Mouse (Mus musculus): ENCODE measurements around the gene Caml. TPM values are rescaled to one million over a fixed set of nuclear protein-coding genes. Genes with fewer than 3 reads are reported as not detected.

Caml gene
- polyA plus RNA-seq, 1 experiment from 2014 or later: 107 TPM

- no peak overlapping the region for H3K4me2 ChIP-seq (replicated peaks)
- WGBS: 89% methylated on average over 12 of the region's 12 CpGs
- H3K36me3 ChIP-seq (replicated peaks; ENCODE audit: control insufficient read depth, insufficient read depth): peaks cover 45% of the 10 kb centered on the region
- no peak overlapping the region for H3K9ac ChIP-seq
- ATAC-seq (ENCODE audit: low FRiP score) (no peak), DNase-seq (ENCODE audit: low spot score) (no peak)
- no peak overlapping the region for H3K27ac ChIP-seq
- peaks cover 12% of the 10 kb centered on the region for H3K4me1 ChIP-seq (replicated peaks; ENCODE audit: control insufficient read depth, insufficient read depth, low read length)
- no peaks in the 10 kb centered on the region for H3K27me3 ChIP-seq (ENCODE audit: control insufficient read depth, insufficient read depth, low read length)
- no peak overlapping the region for H3K4me3 ChIP-seq (replicated peaks; ENCODE audit: low read length)
- no peaks in the 10 kb centered on the region for H3K9me3 ChIP-seq (ENCODE audit: control insufficient read depth, low read length)
Measured at GRCm38 (mm10) chr13:55595375-55595774, 27.4 kb upstream of the Caml start.

GRCm38 (mm10) chr13:55596802-55597201 lies 26.0 kb upstream of the Caml start:
- Histone ChIP-seq H3K9me3 (ENCODE audit: control insufficient read depth, low read length) (no peaks in the 10 kb centered on the region), H3K4me3 (replicated peaks; ENCODE audit: low read length) (no peak overlapping the region), H3K27ac (no peak overlapping the region), H3K27me3 (ENCODE audit: control insufficient read depth, insufficient read depth, low read length) (no peaks in the 10 kb centered on the region), H3K4me1 (replicated peaks; ENCODE audit: control insufficient read depth, insufficient read depth, low read length) (peaks cover 21% of the 10 kb centered on the region), H3K9ac (no peak overlapping the region), H3K4me2 (replicated peaks) (no peak overlapping the region), H3K36me3 (replicated peaks; ENCODE audit: control insufficient read depth, insufficient read depth) (peaks cover 45% of the 10 kb centered on the region)
- WGBS: 96% methylated on average over 12 of the region's 12 CpGs
- DNase-seq (ENCODE audit: low spot score) (no peak), ATAC-seq (ENCODE audit: low FRiP score) (no peak)

GRCm38 (mm10) chr13:55599566-55600540 lies 23.0 kb upstream of the Caml start, which contains the start of gene B4galt7:
Gene B4galt7 (plus strand): TSS chr13:55599896.
- Histone ChIP-seq H3K4me2 (replicated peaks) (peak within 1 kb of the TSS; percentile 82), H3K36me3 (replicated peaks; ENCODE audit: control insufficient read depth, insufficient read depth) (peaks cover 49% of the 10 kb centered on the region), H3K27ac (peak within 1 kb of the TSS; percentile 65), H3K9ac (peak within 1 kb of the TSS; percentile 86), H3K27me3 (ENCODE audit: control insufficient read depth, insufficient read depth, low read length) (no peaks in the 10 kb centered on the region), H3K4me3 (replicated peaks; ENCODE audit: low read length) (peak within 1 kb of the TSS; percentile 81), H3K9me3 (ENCODE audit: control insufficient read depth, low read length) (no peaks in the 10 kb centered on the region), H3K4me1 (replicated peaks; ENCODE audit: control insufficient read depth, insufficient read depth, low read length) (peaks cover 9% of the 10 kb centered on the region)
- peak; percentile 89 for ATAC-seq (ENCODE audit: low FRiP score)
- WGBS: 11% methylated on average over 51 of the region's 51 CpGs
- DNase-seq (ENCODE audit: low spot score): peak; percentile 76

GRCm38 (mm10) chr13:55600657-55601056 lies 22.1 kb upstream of the Caml start:
- Histone ChIP-seq H3K4me2 (replicated peaks) (peak overlapping the region; percentile 82), H3K27me3 (ENCODE audit: control insufficient read depth, insufficient read depth, low read length) (no peaks in the 10 kb centered on the region), H3K9ac (peak overlapping the region; percentile 86), H3K36me3 (replicated peaks; ENCODE audit: control insufficient read depth, insufficient read depth) (peaks cover 48% of the 10 kb centered on the region), H3K4me1 (replicated peaks; ENCODE audit: control insufficient read depth, insufficient read depth, low read length) (peaks cover 9% of the 10 kb centered on the region), H3K4me3 (replicated peaks; ENCODE audit: low read length) (peak overlapping the region; percentile 81), H3K9me3 (ENCODE audit: control insufficient read depth, low read length) (no peaks in the 10 kb centered on the region), H3K27ac (peak overlapping the region; percentile 65; the same call in 1 of the 2 replicates)
- 19% methylated on average over 9 of the region's 9 CpGs for WGBS
- ATAC-seq (ENCODE audit: low FRiP score) (0 out of 2 replicates have a peak, but pooled peaks have one; percentile 35), DNase-seq (ENCODE audit: low spot score) (no peak)

- ATAC-seq (ENCODE audit: low FRiP score) (no peak), DNase-seq (ENCODE audit: low spot score) (peak; percentile 92)
- Histone ChIP-seq H3K27me3 (ENCODE audit: control insufficient read depth, insufficient read depth, low read length) (no peaks in the 10 kb centered on the region), H3K9ac (no peak overlapping the region; the same call in 1 of the 2 replicates), H3K4me1 (replicated peaks; ENCODE audit: control insufficient read depth, insufficient read depth, low read length) (peaks cover 9% of the 10 kb centered on the region), H3K27ac (no peak overlapping the region), H3K9me3 (ENCODE audit: control insufficient read depth, low read length) (no peaks in the 10 kb centered on the region), H3K4me3 (replicated peaks; ENCODE audit: low read length) (peak overlapping the region; percentile 81; the same call in 1 of the 2 replicates), H3K36me3 (replicated peaks; ENCODE audit: control insufficient read depth, insufficient read depth) (peaks cover 48% of the 10 kb centered on the region), H3K4me2 (replicated peaks) (peak overlapping the region; percentile 82)
- WGBS: 5% methylated on average over 3 of the region's 3 CpGs
Measured at GRCm38 (mm10) chr13:55601611-55602010, 21.2 kb upstream of the Caml start.

GRCm38 (mm10) chr13:55604606-55605005 lies 18.2 kb upstream of the Caml start:
- Histone ChIP-seq H3K27ac (no peak overlapping the region), H3K27me3 (ENCODE audit: control insufficient read depth, insufficient read depth, low read length) (no peaks in the 10 kb centered on the region), H3K4me2 (replicated peaks) (no peak overlapping the region), H3K9me3 (ENCODE audit: control insufficient read depth, low read length) (no peaks in the 10 kb centered on the region), H3K4me1 (replicated peaks; ENCODE audit: control insufficient read depth, insufficient read depth, low read length) (peaks cover 9% of the 10 kb centered on the region), H3K4me3 (replicated peaks; ENCODE audit: low read length) (no peak overlapping the region), H3K9ac (no peak overlapping the region), H3K36me3 (replicated peaks; ENCODE audit: control insufficient read depth, insufficient read depth) (peaks cover 57% of the 10 kb centered on the region)
- DNase-seq (ENCODE audit: low spot score) (no peak), ATAC-seq (ENCODE audit: low FRiP score) (no peak)
- 97% methylated on average over 3 of the region's 3 CpGs for WGBS

- H3K4me1 ChIP-seq (replicated peaks; ENCODE audit: control insufficient read depth, insufficient read depth, low read length): no peaks in the 10 kb centered on the region
- no peaks in the 10 kb centered on the region for H3K9me3 ChIP-seq (ENCODE audit: control insufficient read depth, low read length)
- no peaks in the 10 kb centered on the region for H3K27me3 ChIP-seq (ENCODE audit: control insufficient read depth, insufficient read depth, low read length)
- DNase-seq (ENCODE audit: low spot score) (no peak), ATAC-seq (ENCODE audit: low FRiP score) (no peak)
- no peak overlapping the region for H3K27ac ChIP-seq
- WGBS: 84% methylated on average over 10 of the region's 10 CpGs
- H3K9ac ChIP-seq: no peak overlapping the region
- H3K36me3 ChIP-seq (replicated peaks; ENCODE audit: control insufficient read depth, insufficient read depth): peaks cover 60% of the 10 kb centered on the region
- no peak overlapping the region for H3K4me2 ChIP-seq (replicated peaks)
- H3K4me3 ChIP-seq (replicated peaks; ENCODE audit: low read length): no peak overlapping the region
Measured at GRCm38 (mm10) chr13:55606899-55607623, 15.7 kb upstream of the Caml start.

- Histone ChIP-seq H3K4me3 (replicated peaks; ENCODE audit: low read length) (no peak overlapping the region), H3K36me3 (replicated peaks; ENCODE audit: control insufficient read depth, insufficient read depth) (peaks cover 60% of the 10 kb centered on the region), H3K27ac (no peak overlapping the region), H3K4me2 (replicated peaks) (no peak overlapping the region), H3K9ac (no peak overlapping the region), H3K9me3 (ENCODE audit: control insufficient read depth, low read length) (no peaks in the 10 kb centered on the region), H3K4me1 (replicated peaks; ENCODE audit: control insufficient read depth, insufficient read depth, low read length) (no peaks in the 10 kb centered on the region), H3K27me3 (ENCODE audit: control insufficient read depth, insufficient read depth, low read length) (no peaks in the 10 kb centered on the region)
- 89% methylated on average over 2 of the region's 2 CpGs for WGBS
- no peak for ATAC-seq (ENCODE audit: low FRiP score)
- no peak for DNase-seq (ENCODE audit: low spot score)
Measured at GRCm38 (mm10) chr13:55607624-55608006, 15.2 kb upstream of the Caml start.

- ATAC-seq (ENCODE audit: low FRiP score) (no peak), DNase-seq (ENCODE audit: low spot score) (no peak)
- WGBS: 89% methylated on average over 7 of the region's 7 CpGs
- H3K9me3 ChIP-seq (ENCODE audit: control insufficient read depth, low read length): no peaks in the 10 kb centered on the region
- H3K27ac ChIP-seq: no peak overlapping the region
- H3K4me1 ChIP-seq (replicated peaks; ENCODE audit: control insufficient read depth, insufficient read depth, low read length): no peaks in the 10 kb centered on the region
- H3K27me3 ChIP-seq (ENCODE audit: control insufficient read depth, insufficient read depth, low read length): no peaks in the 10 kb centered on the region
- H3K4me2 ChIP-seq (replicated peaks): no peak overlapping the region
- no peak overlapping the region for H3K9ac ChIP-seq
- no peak overlapping the region for H3K4me3 ChIP-seq (replicated peaks; ENCODE audit: low read length)
- H3K36me3 ChIP-seq (replicated peaks; ENCODE audit: control insufficient read depth, insufficient read depth): peaks cover 29% of the 10 kb centered on the region
Measured at GRCm38 (mm10) chr13:55611996-55612395, 10.8 kb upstream of the Caml start.
